Mouse (Mus musculus): ENCODE results near the gene Egln1. TPM values are rescaled to one million over a fixed set of nuclear protein-coding genes. Genes with fewer than 3 reads are reported as not detected.
A peak's percentile ranks its signal among the peaks of the same experiment; 100 is the strongest.

Gene Egln1
- total RNA-seq (2021): 10 to 100 TPM; 70.9 to 90.0 TPM
- long read RNA-seq, experiment 1, transcript Egln1-201 (5 exons, 3,594 nt): major isoform, 275 of 296 reads
- long read RNA-seq, experiment 1, partial matches to known transcripts: 2 of 296 reads
- long read RNA-seq, experiment 1, other reads (novel, unspliced or antisense): 19 of 296 reads
- long read RNA-seq, experiment 2, transcript Egln1-201 (5 exons, 3,594 nt): major isoform, 384 of 435 reads
- long read RNA-seq, experiment 2, partial matches to known transcripts: 20 of 435 reads
- long read RNA-seq, experiment 2, other reads (novel, unspliced or antisense): 31 of 435 reads

DNA sequence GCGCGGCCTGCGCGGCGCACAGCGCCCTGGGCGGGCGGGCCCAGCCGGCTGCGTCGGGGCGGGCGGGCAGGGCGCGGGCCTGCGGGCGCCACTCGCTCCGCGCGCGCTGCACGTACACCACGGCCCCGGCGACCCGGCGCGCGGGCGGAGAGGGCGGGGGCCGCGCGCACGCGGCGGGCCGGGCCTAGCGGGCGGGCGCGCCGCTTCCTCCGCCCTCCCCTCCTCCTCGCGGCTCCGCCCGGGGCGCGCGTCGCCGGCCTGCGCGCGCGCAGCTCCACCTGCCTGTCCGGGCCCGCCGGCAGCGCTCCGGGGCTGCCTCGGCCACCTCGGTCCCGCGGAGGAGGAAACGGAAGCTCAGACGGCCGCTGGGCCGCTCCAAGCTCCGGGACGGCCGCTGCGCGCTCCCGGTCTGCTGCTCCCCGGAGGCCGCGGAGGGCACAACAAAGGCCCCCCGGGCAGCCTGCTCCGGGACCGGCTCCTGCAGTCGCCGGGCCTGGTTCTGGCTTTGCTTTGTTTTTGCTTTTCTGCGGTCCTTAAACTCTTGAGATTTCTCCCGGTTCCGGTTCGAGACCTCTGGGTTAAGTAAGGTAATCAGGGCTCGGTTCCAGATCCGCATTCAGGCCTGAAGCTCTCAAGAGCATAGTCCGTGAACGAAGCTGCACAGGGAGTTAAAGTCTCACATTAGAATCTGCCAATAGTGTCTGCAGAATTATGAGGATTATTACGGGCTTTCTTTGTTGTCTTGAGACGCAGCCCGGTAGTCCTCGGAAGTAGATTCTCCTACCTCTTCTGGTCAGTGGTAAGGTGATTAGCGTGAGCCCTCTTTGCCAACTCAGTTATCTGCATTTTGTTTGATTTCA lies at the start of gene Egln1:
Gene Egln1 (minus strand): TSS at position 116 of the 860 bp plus-strand sequence.
- DNase-seq (ENCODE audit: low spot score in 2 of 2): peak; percentile 73 to 81

DNA sequence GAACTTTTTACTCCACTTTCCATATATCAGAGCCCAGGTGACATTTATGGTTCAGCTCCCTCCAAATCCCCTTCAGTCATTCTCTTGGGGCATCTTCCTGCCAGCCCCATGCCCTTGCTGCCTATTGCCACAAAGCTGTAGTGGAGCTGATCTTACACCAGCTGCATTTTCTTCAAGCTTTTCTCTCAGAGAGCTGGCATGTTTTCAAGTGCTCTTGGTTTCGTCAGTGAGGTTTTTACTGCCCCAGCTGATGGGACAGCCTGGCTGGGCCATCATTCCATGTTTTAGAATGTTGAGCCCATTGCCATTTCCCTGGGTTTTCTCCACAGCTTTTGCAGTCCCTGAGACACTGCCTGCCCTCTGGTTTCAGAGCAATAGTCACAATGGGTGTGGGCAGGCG lies 46.7 kb upstream of the Egln1 start:
- DNase-seq (ENCODE audit: low spot score in 2 of 2): no peak

DNA sequence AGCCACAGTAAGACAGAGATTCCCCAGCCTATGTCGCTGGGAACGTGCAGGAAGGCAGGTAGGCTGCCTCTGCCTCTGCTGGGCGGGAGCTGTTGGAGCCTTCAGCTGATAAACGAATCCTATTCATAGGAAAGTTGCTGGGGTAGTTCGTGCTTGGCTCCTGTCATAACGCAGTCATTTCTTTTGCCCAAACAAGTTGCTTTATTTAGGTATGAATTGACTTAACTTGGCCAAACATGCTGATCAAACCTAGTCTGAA lies 42.5 kb upstream of the Egln1 start:
- DNase-seq (ENCODE audit: low spot score in 2 of 2): no peak

DNA sequence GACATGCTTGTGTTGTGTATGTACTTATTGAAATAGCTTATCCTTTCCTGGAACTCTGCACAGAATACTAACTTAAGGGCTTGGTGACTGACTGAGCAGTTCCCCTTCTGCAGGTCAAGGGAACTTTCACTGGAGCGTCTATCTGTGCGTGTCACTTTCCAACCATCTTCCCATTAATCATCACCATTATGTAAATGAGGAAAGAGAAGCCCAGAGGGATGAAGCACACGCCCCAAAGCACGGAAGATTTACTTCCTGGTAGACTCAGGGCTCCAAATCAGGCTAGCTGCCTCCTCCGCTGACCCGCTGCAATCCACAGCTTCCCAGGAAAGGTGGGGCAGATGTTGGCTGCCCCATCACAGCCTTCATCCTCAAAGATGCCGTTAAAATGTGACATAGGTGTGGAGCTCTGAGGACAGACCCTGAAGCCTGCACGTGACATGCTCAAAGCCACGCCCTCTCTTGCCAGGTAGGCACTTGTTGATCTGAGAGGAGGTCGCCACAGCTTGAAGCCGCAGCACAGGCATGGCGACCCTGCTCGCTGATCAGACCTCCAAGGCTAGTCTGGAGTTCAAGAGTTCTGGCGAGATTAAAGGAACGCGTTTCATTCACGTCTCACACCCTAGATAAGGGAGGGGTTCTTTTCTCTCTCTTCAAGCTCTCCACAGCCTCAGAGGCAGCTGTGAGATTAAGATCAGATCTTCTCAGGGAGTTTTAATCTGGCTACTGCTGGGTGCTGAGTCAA lies 42.0 kb upstream of the Egln1 start:
- no peak for DNase-seq (ENCODE audit: low spot score in 2 of 2)

DNA sequence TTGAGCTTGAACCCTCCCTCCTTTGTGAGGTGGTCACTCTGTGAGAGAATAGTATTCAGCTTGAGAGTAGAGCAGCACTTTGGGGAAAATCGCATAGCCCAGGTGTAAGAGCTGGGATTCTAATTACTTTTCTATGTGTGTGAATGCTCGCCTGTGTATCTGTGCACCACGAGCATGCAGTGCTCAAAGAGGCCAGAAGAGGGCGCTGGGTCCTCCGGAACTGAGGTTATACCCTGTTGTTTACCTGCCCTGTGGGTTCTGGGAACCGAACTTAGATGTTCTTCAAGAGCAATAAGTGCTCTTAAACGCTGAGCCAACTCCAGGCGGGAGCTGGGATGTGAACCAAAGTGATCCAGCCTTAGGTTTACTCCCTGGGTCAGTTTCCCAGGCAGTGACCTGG lies 31.7 kb upstream of the Egln1 start:
- no peak for DNase-seq (ENCODE audit: low spot score in 2 of 2)

DNA sequence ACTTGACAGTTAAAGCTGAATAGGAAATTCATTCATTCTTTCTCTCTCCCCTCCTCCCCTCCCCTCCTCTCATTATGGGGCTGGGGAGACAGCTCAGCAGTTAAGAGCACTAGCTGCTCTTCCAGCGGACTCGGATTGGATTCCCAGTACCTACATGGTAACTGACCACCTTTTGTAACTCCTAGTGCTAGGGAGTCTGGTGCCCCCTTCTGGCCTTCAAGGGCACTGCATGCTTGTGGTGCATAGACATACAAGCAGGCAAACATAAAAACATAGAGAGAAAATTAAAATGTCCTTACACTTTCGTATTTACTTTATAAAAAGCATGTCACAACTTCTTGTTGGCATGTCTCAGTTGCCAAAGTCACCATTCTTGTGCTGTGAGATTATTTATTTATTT lies 30.9 kb upstream of the Egln1 start:
- no peak for DNase-seq (ENCODE audit: low spot score in 2 of 2)

DNA sequence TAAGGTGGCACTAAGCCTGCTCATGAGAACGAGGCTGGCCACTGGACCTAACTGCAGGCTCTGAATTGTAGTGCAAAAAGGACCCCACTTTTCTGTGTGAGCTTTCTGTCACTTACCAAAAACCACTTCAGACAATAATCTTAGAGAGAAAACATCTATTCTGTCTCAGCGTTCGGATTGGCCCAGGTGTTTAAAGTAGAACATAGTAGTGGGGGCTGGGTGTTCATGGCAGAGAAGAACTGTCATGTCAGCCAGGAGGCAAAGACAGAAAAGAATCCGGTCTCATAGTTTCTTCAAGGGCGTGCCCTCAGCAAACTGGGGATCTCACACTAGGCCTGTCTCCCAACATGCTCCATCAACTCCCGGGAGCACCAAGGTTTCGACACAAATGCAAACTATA lies 28.9 kb upstream of the Egln1 start:
- no peak for DNase-seq (ENCODE audit: low spot score in 2 of 2)

DNA sequence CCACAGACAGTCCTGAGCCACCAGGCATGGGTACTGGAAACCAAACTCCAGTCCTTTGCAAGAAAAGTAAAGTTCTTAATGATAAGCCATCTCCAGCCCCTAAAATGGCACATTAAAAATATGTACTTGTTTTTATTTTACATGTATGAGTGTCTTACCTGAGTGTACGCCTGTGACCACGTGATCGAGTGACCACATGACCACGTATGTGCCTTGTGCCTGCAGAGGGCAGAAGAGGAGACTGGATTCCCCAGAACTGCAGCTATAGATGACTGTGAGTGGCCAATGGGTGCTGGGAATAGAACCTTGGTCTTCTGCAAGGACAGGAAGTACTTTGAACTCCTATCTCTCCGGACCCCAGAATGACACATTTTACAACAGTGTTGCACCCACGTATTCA lies 27.1 kb upstream of the Egln1 start:
- DNase-seq (ENCODE audit: low spot score in 2 of 2): no peak

DNA sequence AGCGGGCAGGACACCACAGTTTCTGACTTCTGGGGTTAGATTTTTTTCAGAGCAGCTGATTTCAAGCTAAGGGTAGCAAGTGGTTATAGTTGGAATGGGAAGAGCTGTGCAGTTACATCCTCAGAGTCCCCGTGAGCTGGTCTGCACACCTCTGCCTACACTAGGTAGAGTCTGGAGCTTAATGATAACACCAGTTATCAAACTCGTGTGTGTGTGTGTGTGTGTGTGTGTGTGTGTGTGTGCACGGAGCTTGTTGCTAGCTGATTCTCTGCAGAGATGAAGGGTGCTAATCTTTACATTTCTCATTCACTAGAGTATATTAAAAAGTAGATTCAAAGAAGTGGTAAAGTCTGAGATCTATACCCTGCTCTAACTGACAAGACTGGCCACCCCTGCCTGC lies 25.1 kb upstream of the Egln1 start:
- DNase-seq (ENCODE audit: low spot score in 2 of 2): no peak

DNA sequence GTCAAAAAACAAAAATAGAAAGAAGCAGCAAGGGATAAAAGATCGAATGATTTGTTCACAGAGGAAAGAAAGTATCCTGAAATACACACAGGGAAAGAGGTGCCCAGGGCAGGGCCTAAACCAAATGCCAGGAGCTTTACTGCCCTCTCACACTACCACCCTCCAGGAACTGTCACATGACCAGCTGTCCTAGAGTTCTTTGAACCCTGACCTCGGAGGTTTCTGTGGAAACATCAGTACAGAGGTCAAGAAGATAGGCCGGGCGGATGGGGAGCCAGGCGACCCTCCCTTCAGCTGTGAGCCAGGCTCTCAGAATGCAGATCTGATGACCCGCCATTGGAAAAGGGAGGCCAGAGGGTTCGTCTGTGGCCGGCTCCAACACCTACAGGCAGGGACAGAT lies 24.1 kb upstream of the Egln1 start:
- DNase-seq (ENCODE audit: low spot score in 2 of 2): no peak

DNA sequence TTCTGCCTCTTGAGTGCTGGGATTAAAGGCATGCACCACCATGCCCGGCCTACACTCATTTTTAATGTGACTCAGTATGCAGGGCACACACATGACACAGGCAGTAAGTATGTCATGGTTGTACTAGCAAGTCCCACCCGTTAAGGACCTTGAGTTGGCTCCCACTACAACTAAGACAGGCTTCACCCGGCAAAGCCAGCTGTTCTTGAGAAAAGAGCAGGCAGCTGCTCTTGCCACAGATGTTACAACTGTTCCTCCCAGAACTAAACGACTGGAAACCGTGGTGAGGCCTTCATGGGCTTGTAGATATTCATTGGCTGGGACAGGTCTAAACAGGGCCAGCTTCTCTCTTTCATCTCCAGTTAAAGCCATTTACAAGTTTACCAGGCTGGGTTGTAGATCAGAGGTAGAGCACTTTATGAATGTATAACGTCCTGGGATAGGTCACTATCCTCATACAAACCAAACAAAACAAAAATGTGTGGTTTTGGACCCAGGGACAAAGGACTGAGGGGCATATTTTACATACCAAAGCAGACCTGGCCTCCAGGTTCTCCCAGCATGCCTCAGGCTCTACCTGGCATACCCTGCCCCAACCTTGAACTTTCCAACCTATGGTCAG lies 21.3 kb upstream of the Egln1 start:
- DNase-seq (ENCODE audit: low spot score in 2 of 2): no peak

DNA sequence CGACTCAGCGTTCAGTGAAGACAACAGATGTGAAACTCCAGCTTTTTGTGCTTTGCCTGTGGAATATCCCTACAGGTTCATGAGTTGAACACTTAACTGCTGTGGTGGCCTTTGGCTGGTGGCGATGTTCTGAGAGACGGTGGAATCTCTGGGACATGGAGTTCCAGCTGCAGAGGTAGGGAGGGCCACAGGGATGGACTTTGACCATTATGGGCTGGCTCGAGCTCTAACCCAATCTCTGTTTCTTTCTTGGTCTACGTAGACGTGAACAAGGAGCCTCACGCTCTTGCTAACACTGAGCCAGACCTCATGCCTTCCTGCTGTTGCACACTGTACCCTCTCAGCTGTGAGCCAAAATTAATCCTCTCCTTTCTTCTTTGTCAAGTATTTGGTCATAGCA lies 15.8 kb upstream of the Egln1 start:
- DNase-seq (ENCODE audit: low spot score in 2 of 2): no peak

DNA sequence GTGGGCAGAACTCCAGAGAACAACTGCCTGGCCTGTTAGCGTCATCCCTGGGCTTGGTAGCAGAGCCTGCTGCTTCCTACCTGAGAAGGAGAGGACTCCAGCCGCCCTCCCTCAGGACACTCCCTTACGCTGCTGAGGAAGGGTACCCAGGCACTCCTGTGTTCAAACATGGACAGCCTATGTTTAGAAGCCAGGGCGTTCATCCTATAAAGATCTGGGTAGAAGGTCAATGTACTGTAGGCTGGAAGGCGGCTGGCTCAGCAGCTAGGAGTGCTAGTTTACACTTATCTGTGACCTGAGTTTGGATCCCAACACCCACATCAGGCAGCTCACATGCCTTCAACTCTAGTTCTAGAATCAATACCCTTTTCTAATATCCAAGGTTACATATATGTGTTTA lies 14.1 kb upstream of the Egln1 start:
- no peak for DNase-seq (ENCODE audit: low spot score in 2 of 2)

DNA sequence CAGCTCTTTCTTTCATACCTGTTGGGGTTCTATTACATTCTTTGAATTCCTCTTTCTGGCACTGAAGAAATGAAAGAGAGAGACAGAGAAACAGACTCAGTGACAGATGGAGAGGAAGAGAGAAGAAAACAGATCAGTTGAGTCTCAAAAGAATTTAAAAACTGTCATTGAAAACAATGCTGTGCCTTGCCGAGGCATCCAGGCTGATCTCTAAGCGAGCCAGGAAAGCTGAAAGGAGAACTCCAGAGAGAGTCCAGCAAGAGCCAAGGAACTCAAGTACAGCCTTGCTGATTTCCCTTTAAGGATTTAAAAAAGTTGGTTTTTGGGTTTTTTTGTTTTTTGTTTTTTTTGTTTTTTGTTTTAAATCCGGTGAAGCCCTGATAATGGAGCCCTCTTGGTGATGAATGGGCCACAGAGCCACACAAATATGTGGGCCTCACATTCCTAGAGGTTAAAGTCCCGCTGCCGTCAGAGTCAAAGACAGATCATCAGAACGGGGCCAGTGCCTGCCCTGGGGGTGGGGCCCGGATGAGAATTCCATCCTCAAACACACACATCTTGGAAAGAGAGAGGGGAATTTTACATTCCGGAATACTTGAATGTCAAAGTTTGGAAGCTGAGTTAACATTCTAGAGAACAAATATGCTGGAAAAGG lies 11.2 kb upstream of the Egln1 start:
- no peak for DNase-seq (ENCODE audit: low spot score in 2 of 2)

DNA sequence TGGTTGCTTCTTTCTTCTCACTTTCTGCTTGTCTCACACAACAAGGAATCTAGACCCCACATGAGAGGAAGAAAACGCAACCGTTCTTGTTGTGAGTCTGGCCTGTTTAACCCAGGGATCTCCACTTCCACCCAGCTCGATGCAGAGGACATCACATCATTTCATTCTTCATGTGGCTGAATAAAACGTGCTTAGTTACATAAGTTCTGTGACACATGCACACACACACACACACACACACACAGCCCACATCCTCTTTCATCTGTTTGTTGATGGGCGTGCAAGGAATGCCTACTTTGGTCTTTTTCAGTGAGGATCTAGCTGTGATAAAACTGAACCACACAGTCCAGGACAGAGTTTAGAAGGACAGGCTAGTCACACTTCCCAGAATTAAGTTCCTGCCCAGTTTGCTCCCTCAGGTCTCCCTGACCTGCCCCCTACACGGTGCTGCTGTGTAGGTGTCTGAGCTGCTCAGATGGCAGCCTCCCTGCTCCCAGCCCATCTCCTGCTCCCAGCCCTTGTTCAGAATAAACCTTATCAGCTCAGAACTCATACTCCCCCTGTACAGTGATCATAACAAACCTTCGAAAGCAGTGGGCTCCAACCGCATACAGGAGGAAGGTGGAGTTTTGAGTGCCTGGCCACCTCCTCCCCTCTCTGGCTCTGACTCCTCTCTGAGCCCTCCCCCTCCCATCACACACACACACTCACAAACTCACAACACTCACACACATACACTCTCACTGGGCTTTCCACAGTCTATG lies 10.5 kb upstream of the Egln1 start:
- no peak for DNase-seq (ENCODE audit: low spot score in 2 of 2)

DNA sequence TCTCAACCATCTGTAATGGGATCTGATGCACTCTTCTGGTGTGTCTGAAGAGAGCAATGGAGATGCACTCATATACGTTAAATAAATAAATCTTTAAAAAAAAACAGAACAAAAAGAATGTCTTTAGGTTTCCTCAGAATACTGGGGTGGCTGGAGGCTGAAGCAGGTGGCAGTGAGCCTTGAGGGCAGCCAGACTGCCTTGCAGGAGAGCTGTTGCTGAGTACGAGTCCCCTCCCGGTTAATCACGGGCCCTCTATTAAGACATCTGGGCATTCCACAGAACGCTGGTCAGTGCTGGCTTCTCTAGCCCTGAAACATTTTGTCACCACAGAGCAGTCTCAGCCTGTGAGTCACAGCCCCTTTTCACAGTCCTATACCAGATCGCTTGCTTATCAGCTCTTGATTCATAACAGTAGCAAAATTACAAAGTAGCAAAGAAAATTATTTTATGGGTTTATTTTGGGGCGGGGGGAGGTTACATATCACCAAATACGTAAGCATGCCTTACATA lies 5.5 kb upstream of the Egln1 start:
- no peak for DNase-seq (ENCODE audit: low spot score in 2 of 2)

DNA sequence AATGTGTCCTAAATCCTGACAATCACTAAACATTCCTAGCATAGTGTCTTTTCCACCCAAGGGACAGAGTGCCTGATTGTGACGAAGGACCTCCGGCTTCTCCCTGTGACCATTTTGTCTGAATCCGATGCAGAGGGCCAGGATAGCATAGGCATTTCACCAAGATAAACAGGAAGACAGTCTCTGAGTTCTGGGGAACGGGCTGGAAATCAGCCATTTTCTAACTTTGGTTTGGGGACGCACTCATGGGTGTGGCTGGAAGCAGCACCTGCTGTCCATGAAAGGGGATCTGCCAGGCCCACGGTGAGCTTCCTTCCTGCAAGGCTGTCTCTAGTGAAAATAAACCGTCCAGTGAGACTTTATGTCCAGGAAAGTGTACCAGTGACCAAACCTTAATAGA lies 4.1 kb upstream of the Egln1 start:
- no peak for DNase-seq (ENCODE audit: low spot score in 2 of 2)

DNA sequence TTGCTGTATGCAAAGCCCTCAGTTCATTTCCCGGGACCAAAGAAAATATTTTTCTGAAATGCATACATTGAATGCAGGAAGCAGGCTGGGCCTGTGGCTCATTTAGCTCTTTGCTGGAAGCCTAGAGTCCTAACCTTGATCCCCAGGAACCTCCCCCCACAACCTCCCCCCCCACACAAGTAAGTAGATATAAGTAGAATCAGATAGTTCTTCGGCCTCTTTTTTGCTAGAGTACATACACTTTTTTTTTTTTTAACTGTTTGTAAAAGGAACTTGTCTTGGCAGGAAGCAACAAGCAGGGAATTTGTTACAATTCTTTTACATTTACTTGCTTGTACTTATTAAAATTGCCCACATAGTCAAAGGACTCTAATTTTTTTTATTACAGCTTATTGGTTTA lies 1.7 kb upstream of the Egln1 start:
- DNase-seq (ENCODE audit: low spot score in 2 of 2): no peak

DNA sequence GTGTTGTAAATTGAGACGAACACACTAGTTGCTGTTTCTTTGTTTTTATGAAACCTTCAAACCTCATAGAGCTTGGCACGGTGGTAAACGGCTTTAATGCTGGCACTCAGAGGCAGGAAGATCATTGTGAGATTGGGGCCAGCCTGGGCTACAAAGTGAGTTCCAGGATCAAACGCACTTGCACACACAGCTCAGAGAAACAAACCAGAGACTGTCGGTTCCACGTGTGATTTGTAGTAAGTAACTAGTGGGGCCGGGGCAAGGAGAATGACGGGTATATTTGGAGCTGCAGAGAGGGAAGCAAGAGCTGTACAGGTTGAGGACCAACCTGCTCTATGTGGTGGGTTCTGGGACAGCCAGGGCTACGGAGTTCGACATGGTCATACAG lies 939 bp upstream of the Egln1 start:
- DNase-seq (ENCODE audit: low spot score in 2 of 2): no peak

DNA sequence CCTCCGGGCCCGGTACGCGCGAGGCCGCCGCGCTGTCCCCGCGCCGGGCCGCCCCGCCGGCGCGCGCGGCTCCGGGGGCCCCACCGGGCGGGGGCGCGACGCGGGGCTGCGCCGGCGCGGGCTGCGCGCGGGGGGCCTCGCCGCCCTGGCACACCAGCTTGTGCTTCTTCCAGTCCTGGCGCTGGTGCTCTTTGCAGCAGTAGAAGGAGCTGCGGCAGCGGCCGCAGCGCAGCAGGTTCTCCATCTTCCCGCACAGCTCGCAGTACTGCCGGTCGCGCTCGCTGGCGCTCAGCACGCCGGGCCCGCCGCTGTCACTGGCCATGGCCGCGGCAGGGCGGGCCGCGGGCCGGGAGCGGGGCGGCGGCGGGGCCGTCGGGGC lies 402 bp downstream of the Egln1 start:
- peak in 1 of 2 experiments; percentile 26 for DNase-seq (ENCODE audit: low spot score in 2 of 2)

Measured in adrenal gland, adult 18-20 months (tissue).